Mouse (Mus musculus) heart, adult 8-10 months (tissue): ENCODE measurements around the gene Slc9a2. TPM values are rescaled to one million over a fixed set of nuclear protein-coding genes. Genes with fewer than 3 reads are reported as not detected.
"Not testable (repeated sequence)": the region's sequence is repeated elsewhere in the genome, so short reads cannot be mapped to it uniquely, and the experiment has no call there.

ENCODE experiments used
- DNase-seq: peaks from one replicate; pipeline ENCODE4 v3.0.0; 2022; ENCODE audit warnings: low spot score
- total RNA-seq, 4 experiments: library from RNA; stranded (reverse); gene quantifications; 2 replicates each; pipeline ENCODE4 v1.2.4; 2022

Gene Slc9a2
- total RNA-seq, 4 experiments from 2014 or later, result 2.5 to 2.9 (median 2.6) TPM

- no peak for DNase-seq
These were observed 24.7 kb downstream of the Slc9a2 start for GRCm38 (mm10) chr1:40705099-40705498.

GRCm38 (mm10) chr1:40714950-40715349, 34.6 kb downstream of the Slc9a2 start:
- peak; percentile 66 for DNase-seq

- DNase-seq, result no peak
These were observed 45.7 kb downstream of the Slc9a2 start for GRCm38 (mm10) chr1:40726051-40726450.

GRCm38 (mm10) chr1:40727404-40727803, 47.0 kb downstream of the Slc9a2 start:
- no peak for DNase-seq

GRCm38 (mm10) chr1:40728636-40729035, 48.3 kb downstream of the Slc9a2 start:
- DNase-seq, result no peak

GRCm38 (mm10) chr1:40737671-40738070, 57.3 kb downstream of the Slc9a2 start:
- no peak for DNase-seq

GRCm38 (mm10) chr1:40738246-40738645, 57.9 kb downstream of the Slc9a2 start:
- DNase-seq, result not testable (repeated sequence)

- no peak for DNase-seq
These were observed 60.4 kb downstream of the Slc9a2 start for GRCm38 (mm10) chr1:40740739-40741138.

GRCm38 (mm10) chr1:40746089-40746488, 65.7 kb downstream of the Slc9a2 start:
- no peak for DNase-seq

GRCm38 (mm10) chr1:40759751-40760445, 79.5 kb downstream of the Slc9a2 start:
- DNase-seq, result no peak

- no peak for DNase-seq
These were observed 83.7 kb downstream of the Slc9a2 start for GRCm38 (mm10) chr1:40764042-40764441.

- DNase-seq, result no peak
These were observed 84.4 kb downstream of the Slc9a2 start for GRCm38 (mm10) chr1:40764701-40765275.

- no peak for DNase-seq
These were observed 85.1 kb downstream of the Slc9a2 start for GRCm38 (mm10) chr1:40765521-40765920.

- DNase-seq, result no peak
These were observed 87.2 kb downstream of the Slc9a2 start for GRCm38 (mm10) chr1:40767588-40767987.

- DNase-seq, result peak; percentile 4
These were observed 88.2 kb downstream of the Slc9a2 start for GRCm38 (mm10) chr1:40768606-40769005.

- DNase-seq, result no peak
These were observed 89.0 kb downstream of the Slc9a2 start for GRCm38 (mm10) chr1:40769331-40769894.

- no peak for DNase-seq
These were observed 91.0 kb downstream of the Slc9a2 start for GRCm38 (mm10) chr1:40771196-40771970.

GRCm38 (mm10) chr1:40773234-40773633, 92.9 kb downstream of the Slc9a2 start:
- no peak for DNase-seq

- DNase-seq, result no peak
These were observed 93.7 kb downstream of the Slc9a2 start for GRCm38 (mm10) chr1:40774040-40774439.

GRCm38 (mm10) chr1:40776102-40776501, 95.7 kb downstream of the Slc9a2 start:
- no peak for DNase-seq

- no peak for DNase-seq
These were observed 96.4 kb downstream of the Slc9a2 start for GRCm38 (mm10) chr1:40776763-40777162.

GRCm38 (mm10) chr1:40783450-40783849, 103.1 kb downstream of the Slc9a2 start:
- DNase-seq, result no peak
